Mouse (Mus musculus) adrenal gland, adult 18-20 months (tissue): ENCODE measurements around the gene Atp13a1. TPM values are rescaled to one million over a fixed set of nuclear protein-coding genes. Genes with fewer than 3 reads are reported as not detected.

Source experiments
- DNase-seq, 2 experiments: peaks; one replicate each; pipeline ENCODE4 v3.0.0; 2021 to 2022; ENCODE audit warnings: low spot score in 2 of 2
- long read RNA-seq, 2 experiments: library from polyadenylated mRNA; stranded (forward); transcript quantifications; one replicate each; pipeline ENCODE4 v2.0.0; 2021
- total RNA-seq, 2 experiments: library from RNA; stranded (reverse); gene quantifications; 1 replicate in 1 of 2; 2 replicates in 1 of 2; pipeline ENCODE4 v1.2.3; 2021

The Atp13a1 gene
- 10 to 100 TPM; 34.0 to 42.8 TPM for total RNA-seq
- long read RNA-seq, experiment 1, transcript Atp13a1-201 (26 exons, 3,915 nt), result major isoform, 32 of 54 reads
- long read RNA-seq, experiment 1, partial matches to known transcripts, result 4 of 54 reads
- long read RNA-seq, experiment 1, other reads (novel, unspliced or antisense), result 18 of 54 reads
- long read RNA-seq, experiment 2, partial matches to known transcripts, result 26 of 33 reads
- long read RNA-seq, experiment 2, other reads (novel, unspliced or antisense), result 4 of 33 reads

DNA sequence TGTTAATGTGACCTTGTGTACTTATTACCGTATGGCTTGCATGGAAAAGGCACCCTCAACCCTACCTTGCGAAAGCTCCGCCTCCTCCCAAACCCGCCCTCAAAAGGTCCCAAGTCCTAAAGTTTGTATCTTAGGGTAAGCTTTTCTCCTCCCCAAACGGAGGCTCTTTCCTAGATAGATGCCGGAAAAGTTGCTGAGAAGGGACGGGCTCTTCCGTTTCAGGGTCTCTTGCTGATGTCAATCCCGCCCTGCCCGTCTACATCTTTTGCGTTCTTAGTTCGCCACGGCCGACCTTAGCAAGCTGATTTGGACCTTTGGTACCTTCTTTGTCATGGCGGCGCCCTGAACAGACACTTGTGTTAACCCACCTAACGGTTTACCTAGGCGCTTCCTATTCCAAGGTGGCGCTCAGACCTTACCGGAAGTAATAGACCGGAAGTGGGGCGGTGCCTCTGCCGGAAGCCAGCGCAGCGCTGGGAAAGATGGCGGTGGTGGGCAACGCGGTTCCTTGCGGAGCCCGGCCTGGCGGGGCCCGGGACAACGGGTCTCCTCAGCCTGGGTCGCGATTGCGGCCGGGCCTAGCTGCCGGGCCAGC, at the start of gene Atp13a1, which contains the start of gene Zfp866:
Gene Atp13a1 (plus strand): TSS at position 391 of the 595 bp plus-strand sequence.
Gene Zfp866 (minus strand): TSS at position 406 of the 595 bp plus-strand sequence.
- peak; percentile 82 for DNase-seq

DNA sequence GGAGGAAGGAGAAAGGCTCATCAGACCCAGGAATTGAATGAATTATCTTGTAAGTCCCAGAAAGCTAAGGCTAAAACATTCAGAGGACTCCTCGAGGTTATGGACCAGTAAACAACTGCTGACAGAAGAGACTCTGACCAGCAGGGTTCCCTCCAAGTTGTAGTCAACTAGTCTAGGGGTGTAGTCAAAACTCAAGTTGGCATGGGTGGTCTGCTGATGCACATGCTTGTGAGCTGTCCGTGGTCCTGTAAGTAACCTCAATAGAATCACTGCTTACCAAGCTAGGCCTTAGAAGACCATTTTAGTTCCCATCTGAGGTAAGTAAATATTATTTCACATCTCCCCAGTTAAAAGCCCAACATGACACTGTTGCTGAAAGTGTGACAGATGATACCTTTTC, 49.7 kb upstream of the Atp13a1 start:
- no peak for DNase-seq

GRCm38 (mm10) chr8:69749544-69750454, 41.2 kb upstream of the Atp13a1 start, which contains the start of gene Zfp963:
Gene Zfp963 (minus strand): TSS chr8:69749970.
- peak; percentile 96 to 98 for DNase-seq

- no peak for DNase-seq
Observed at GRCm38 (mm10) chr8:69752437-69752836, 38.5 kb upstream of the Atp13a1 start.

GRCm38 (mm10) chr8:69758316-69758715, 32.6 kb upstream of the Atp13a1 start:
- no peak for DNase-seq

GRCm38 (mm10) chr8:69761814-69762445, 29.0 kb upstream of the Atp13a1 start:
- DNase-seq, result no peak

DNA sequence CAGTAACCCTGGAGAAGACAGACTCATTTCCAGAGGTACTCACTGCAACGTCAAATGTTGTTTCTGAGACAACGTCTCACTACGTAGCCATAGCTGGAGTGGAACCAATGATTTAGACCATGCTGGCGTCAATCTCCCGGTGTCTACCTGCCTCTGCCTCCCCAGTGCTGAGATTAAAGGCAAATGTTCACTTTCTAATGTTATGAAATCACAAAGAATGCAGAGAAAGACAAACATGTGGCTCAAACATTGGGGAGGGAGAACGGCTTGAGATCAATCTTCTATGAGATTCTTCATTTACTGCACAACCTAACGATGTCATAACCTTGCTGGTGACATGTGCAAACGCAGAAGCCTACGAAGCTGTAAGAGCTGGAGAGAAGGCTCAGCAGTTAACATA, 19.7 kb upstream of the Atp13a1 start:
- DNase-seq, result no peak

DNA sequence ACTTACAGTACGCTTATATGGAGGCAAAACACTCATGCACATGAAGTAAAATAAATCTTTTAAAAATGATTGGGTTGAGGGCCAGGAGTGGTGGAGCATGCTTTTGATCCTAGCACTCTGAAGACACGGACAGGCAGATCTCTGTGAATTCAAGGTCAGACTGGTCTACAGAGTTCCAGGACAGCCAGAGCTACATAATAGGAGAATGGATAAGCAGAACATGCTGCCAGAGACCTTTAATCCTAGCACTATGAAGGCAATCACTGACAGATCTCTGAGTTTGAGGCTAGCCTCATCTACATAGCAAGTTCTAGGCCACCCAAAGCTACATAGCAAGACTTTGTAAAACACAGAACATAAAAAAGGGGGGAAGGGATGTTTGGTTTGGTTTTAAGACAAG, 18.9 kb upstream of the Atp13a1 start:
- no peak for DNase-seq

- peak; percentile 75 to 77 for DNase-seq
Observed at GRCm38 (mm10) chr8:69774503-69775148, 16.3 kb upstream of the Atp13a1 start, which contains the start of gene Gm20422. Gene Gm20422 (minus strand): TSS chr8:69774886.

DNA sequence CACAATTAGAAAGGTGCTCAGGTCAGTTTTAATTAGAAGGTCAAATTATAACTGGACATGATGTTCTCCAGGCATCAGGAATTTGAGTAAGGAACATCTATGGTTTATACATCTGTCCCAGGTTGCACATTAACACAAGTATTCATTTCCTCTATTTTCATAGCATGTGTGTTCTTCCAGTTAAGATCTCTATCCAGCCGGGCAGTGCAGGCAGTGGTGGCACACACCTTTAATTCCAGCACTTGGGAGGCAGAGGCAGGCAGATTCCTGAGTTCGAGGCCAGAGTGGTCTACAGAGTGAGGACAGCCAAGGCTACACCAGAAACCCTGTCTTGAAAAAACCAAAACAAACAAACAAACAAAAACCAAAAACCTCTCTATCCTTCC, 15.8 kb upstream of the Atp13a1 start:
- no peak for DNase-seq

DNA sequence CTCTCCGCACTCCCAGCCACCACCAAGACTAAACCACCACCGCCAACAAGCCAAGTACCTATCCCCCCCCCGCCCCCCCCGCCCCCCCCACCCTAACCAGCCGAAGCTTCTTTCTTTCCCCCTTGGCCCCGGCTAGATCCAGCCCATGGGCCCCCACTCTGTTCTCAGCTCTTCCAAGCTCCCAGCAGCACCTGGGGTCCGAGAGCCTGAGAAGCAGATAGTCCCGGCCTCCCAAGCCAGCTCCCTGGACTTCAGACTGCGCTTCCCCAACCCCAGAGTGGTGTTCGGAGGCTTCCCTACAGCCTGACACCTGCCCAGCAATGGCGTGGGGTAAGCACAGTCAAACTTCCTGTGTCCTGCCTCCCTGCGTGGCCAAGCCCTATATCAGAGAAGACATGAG, 13.9 kb upstream of the Atp13a1 start:
- DNase-seq, result no peak

DNA sequence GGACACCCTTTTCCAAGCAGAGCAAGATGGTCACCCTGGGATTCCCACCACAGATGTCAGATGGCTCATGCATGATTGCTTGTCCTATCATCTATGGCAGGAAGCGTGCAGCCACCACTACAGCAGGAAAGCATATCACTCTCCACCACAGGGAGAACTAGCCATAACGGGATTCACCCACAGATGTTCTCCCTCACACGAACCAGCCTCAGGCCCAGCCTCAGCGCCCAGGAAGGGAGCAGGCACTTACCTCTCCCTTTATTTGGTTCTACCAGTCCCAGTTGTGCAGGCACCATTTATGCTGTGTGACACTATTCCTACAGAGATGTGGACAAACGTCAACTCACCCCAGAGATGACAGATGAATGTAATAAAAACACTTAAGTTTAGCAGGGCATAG, 1.9 kb upstream of the Atp13a1 start:
- no peak for DNase-seq

GRCm38 (mm10) chr8:69789731-69790130, 1.2 kb upstream of the Atp13a1 start:
- no peak for DNase-seq

DNA sequence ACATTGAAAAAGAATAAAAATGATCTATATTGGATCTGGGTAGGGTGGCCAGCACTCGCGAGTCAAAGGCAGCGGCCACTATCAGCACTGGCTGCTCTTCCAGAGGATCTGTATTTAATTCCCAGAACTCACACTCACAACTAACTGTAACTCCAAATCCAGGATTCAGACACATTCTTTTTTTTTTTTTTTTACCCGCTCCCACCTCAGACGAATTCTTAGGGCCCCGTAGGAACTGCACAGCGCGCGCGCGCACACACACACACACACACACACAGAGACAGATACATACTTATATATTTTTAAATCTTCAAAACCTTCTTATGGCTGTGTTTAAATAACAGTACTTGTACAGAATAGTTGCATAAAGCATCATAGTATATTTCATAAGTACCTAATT, 599 bp upstream of the Atp13a1 start:
- no peak for DNase-seq

GRCm38 (mm10) chr8:69791415-69792068, 579 bp downstream of the Atp13a1 start:
- peak in 1 of 2 experiments; percentile 51 for DNase-seq

GRCm38 (mm10) chr8:69793666-69794065, 2.7 kb downstream of the Atp13a1 start:
- DNase-seq, result no peak

DNA sequence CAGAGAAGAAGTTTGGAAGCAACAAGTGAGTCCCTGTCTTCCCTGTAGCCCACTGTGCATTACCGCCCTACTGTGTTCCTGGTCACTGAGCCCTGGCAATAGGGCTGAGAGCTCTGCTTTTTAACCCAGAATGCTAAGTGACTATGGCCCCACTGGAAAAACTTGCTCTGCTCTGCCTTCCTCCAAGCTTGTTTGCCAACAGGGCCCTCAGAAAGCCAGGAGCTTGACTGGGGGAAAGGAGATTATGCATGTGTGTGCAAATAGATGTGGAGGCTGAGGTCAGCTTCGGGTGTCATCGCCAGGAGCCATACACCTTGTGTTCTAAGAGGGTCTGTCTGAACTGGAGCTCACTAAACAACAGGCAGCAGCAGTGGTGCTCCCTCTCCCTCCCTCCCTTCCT, 3.1 kb downstream of the Atp13a1 start:
- DNase-seq, result no peak

- DNase-seq, result no peak
Observed at GRCm38 (mm10) chr8:69794901-69795300, 3.9 kb downstream of the Atp13a1 start.

- DNase-seq, result peak; percentile 1 to 16
Observed at GRCm38 (mm10) chr8:69796721-69797345, 5.9 kb downstream of the Atp13a1 start.

DNA sequence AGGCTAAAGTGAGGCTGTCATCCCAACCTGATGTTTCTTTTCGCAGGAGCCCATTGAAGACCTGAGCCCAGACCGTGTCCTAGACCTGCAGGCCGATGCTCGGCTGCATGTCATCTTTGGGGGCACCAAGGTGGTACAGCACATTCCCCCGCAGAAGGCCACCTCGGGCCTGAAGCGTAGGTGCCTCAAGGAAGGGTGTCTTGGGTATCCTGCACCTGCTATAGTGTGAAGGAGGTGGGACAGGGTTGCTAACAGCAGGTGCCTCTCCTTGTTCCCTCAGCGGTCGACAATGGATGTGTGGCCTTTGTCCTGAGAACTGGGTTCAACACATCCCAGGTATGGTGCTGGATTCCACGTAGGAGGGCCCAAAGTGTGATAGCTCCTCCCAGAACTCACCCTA, 6.7 kb downstream of the Atp13a1 start:
- peak in 1 of 2 experiments; percentile 1 for DNase-seq
